Mouse (Mus musculus) hindbrain, embryonic 13.5 days (tissue): ENCODE data around the gene Rsbn1l. TPM values are rescaled to one million over a fixed set of nuclear protein-coding genes. Genes with fewer than 3 reads are reported as not detected.

Source experiments
- ATAC-seq: fragments of 200-750 bp; cut with Nextera tagmentation; 2 replicates; pipeline ENCODE4 v1.8.0; 2017; ENCODE audit warnings: moderate TSS enrichment; ENCODE audit not compliant: low FRiP score
- H3K27ac ChIP-seq: fragments of 300-500 bp; sonication (generic); 2 replicates; pipeline ENCODE4 v1.5.1; 2015; ENCODE audit warnings: inconsistent platforms, mild to moderate bottlenecking, moderate library complexity
- H3K27me3 ChIP-seq: fragments of 300-500 bp; sonication (generic); 2 replicates; pipeline ENCODE4 v1.6.1; 2015; ENCODE audit warnings: mild to moderate bottlenecking, inconsistent platforms
- H3K36me3 ChIP-seq: fragments of 300-500 bp; sonication (generic); 2 replicates; pipeline ENCODE4 v1.6.1; 2015; ENCODE audit warnings: mild to moderate bottlenecking, inconsistent platforms
- H3K4me1 ChIP-seq: fragments of 300-500 bp; sonication (generic); replicated peaks from 2 replicates; pipeline ENCODE4 v1.6.1; 2015; ENCODE audit warnings: inconsistent platforms
- H3K4me2 ChIP-seq: fragments of 300-500 bp; sonication (generic); 2 replicates; pipeline ENCODE4 v1.6.1; 2015; ENCODE audit warnings: inconsistent platforms, mild to moderate bottlenecking, moderate library complexity
- H3K4me3 ChIP-seq: fragments of 300-500 bp; sonication (generic); 2 replicates; pipeline ENCODE4 v1.5.1; 2015; ENCODE audit warnings: mild to moderate bottlenecking, inconsistent platforms
- H3K9ac ChIP-seq: fragments of 300-500 bp; sonication (generic); 2 replicates; pipeline ENCODE4 v1.6.1; 2015; ENCODE audit warnings: mild to moderate bottlenecking, inconsistent platforms
- H3K9me3 ChIP-seq: fragments of 300-500 bp; sonication (generic); 2 replicates; pipeline ENCODE4 v1.6.1; 2016; ENCODE audit warnings: inconsistent platforms
- WGBS: fragments of 180-500 bp; shearing (Covaris S2); methylation state at CpG from one replicate; pipeline ENCODE4 v1.1.7; 2015; 5-methylcytosine and 5-hydroxymethylcytosine counted together
- polyA plus RNA-seq: library from polyadenylated mRNA; unstranded; fragments of >200 nt; fragmentation: Nextera tagmentation; extraction: Ambion mirVana; gene quantifications from 2 replicates; pipeline ENCODE4 v1.2.1, GENCODE M21; 2015

The Rsbn1l gene
- 4.8 and 5.3 TPM in 2 replicates for polyA plus RNA-seq

DNA sequence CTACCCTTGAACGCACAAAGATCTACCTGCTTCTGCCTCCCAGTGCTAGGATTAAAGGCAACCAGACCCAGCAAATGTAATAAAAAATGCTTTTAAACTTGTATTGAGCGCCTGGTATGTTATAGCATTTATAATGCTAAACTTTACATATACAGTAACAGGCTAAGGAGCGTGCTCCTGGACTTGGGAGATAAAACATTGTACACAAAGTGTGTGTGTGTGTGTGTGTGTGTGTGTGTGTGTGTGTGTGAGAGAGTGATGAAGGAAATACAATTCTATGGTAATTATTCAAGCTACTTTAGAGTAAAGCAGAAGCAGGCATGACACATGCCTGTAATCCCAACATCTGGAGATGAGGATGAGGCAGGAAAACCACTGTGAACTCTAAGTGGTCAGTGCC, at the start of gene Rsbn1l:
Gene Rsbn1l, minus strand, starts transcription at position 101 of the 400 bp plus-strand sequence.
- no peaks in the 10 kb centered on the region for H3K27me3 ChIP-seq
- H3K9ac ChIP-seq: no peak within 1 kb of the TSS
- H3K36me3 ChIP-seq: peaks cover 6% of the 10 kb centered on the region
- H3K9me3 ChIP-seq: peaks cover 4% of the 10 kb centered on the region; the same call in 1 of the 2 replicates
- H3K4me1 ChIP-seq: peaks cover 6% of the 10 kb centered on the region
- WGBS: 96% methylated on average over 3 of the region's 3 CpGs
- no peak within 1 kb of the TSS for H3K4me3 ChIP-seq
- H3K27ac ChIP-seq: no peak within 1 kb of the TSS
- ATAC-seq: no peak
- H3K4me2 ChIP-seq: no peak within 1 kb of the TSS

DNA sequence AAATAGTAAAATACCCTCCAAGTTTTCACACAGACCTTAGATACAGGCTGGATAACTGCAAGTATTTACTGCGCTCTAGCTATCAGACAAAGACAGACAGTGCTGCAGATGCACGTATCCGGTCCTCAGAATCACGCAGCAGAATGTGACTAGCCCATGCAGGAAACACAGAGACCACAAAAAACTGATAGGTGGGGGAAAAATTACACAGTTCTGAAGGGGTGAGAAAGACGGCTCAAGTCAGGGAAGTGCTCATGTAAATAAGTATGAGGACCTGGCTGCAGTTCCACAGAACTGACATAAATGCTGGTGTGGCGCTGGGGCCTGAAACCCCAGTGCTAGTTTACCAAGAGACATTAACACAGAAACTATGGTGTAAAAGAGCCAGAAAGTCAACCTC, 46.5 kb upstream of the Rsbn1l start:
- Histone ChIP-seq H3K9me3 (0 out of 2 replicates have a peak, but pooled peaks cover 5% of the 10 kb centered on the region), H3K36me3 (peaks cover 75% of the 10 kb centered on the region), H3K4me1 (no peaks in the 10 kb centered on the region), H3K9ac (no peak overlapping the region), H3K27ac (no peak overlapping the region), H3K4me2 (no peak overlapping the region), H3K4me3 (no peak overlapping the region), H3K27me3 (no peaks in the 10 kb centered on the region)
- ATAC-seq: no peak
- whole genome bisulfite sequencing: 92% methylated on average over 6 of the region's 6 CpGs

DNA sequence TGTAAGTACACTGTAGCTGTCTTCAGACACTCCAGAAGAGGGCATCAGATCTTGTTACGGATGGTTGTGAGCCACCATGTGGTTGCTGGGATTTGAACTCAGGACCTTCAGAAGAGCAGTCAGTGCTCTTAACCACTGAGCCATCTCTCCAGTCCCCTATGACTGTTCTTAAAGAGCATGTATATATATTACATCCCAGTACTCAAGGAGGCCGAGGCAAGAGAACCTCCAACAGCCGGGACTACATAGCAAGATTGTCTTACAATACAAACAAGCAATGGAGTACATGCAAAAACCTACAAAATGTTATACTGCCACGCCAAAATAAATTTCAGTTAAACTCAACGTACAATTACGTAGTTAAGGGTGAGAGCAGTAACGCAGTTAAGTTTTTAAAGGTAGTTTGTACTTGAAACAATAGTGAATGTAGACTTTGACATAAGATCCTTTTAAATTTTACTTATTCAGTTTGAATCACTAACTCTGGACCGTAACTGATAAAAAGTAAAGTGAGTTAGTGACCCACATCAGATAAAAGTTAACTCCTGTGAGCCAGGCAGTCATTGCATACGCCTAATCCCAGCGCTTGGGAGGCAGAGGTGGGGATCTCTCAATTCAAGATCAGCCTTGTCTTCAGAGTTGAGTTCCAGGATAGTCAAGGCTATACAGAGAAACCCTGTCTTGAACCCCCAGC, 45.6 kb upstream of the Rsbn1l start:
- Histone ChIP-seq H3K36me3 (peaks cover 77% of the 10 kb centered on the region), H3K4me1 (no peaks in the 10 kb centered on the region), H3K4me2 (no peak overlapping the region), H3K9ac (no peak overlapping the region), H3K4me3 (no peak overlapping the region), H3K27me3 (no peaks in the 10 kb centered on the region), H3K27ac (no peak overlapping the region), H3K9me3 (0 out of 2 replicates have a peak, but pooled peaks cover 5% of the 10 kb centered on the region)
- ATAC-seq: no peak
- 97% methylated on average over 10 of the region's 10 CpGs for WGBS

DNA sequence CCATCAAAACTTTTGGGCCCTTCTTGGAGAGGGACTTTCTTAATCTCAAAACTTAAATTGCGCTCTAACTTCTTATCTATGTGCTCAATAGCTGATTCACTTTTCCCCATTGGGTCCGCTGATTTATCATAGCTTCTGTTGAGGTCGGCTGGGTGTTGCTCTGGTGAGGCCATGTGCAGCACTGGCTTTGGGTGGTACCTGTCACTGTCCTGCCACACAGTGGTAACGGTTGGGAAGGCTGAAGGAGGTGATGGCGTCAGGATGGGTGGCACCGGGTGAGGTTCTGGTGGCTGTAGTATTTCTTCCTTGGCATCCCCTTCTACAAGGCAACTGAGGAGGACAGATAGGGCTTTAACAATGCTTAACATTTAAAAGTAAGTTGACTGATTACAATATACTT, 42.2 kb upstream of the Rsbn1l start:
- WGBS: 91% methylated on average over 6 of the region's 6 CpGs
- ATAC-seq: no peak
- no peaks in the 10 kb centered on the region for H3K27me3 ChIP-seq

DNA sequence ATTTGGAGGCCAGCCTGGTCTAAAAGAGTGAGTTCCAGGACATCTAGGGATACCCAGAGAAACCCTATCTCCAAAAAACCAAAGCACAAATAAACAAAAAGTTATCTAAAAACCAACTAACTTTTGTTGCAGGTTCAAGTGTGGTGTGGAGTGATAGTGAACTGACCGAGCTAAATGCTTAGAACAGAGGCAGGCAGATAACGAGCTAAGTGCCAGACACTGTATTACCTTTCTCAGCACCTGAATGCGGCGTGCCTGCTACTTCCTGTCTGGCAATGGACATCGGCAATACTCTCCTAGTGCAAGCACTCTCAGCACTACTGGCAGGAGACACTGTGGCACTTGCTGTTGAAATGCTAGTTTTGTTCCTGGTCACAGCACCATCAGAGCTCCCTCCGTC, 41.4 kb upstream of the Rsbn1l start:
- ATAC-seq: no peak
- Histone ChIP-seq H3K27me3 (no peaks in the 10 kb centered on the region), H3K27ac (no peak overlapping the region), H3K9ac (no peak overlapping the region), H3K4me2 (no peak overlapping the region), H3K36me3 (peaks cover 89% of the 10 kb centered on the region), H3K4me3 (no peak overlapping the region), H3K9me3 (0 out of 2 replicates have a peak, but pooled peaks cover 5% of the 10 kb centered on the region), H3K4me1 (no peaks in the 10 kb centered on the region)
- 96% methylated on average over 6 of the region's 6 CpGs for WGBS

More for the DNA sequence above, 42.2 kb upstream of the Rsbn1l start:
- no peak overlapping the region for H3K27ac ChIP-seq
- 0 out of 2 replicates have a peak, but pooled peaks cover 5% of the 10 kb centered on the region for H3K9me3 ChIP-seq
- peaks cover 94% of the 10 kb centered on the region for H3K36me3 ChIP-seq
- no peak overlapping the region for H3K9ac ChIP-seq
- H3K4me1 ChIP-seq: no peaks in the 10 kb centered on the region
- no peak overlapping the region for H3K4me2 ChIP-seq
- H3K4me3 ChIP-seq: no peak overlapping the region

DNA sequence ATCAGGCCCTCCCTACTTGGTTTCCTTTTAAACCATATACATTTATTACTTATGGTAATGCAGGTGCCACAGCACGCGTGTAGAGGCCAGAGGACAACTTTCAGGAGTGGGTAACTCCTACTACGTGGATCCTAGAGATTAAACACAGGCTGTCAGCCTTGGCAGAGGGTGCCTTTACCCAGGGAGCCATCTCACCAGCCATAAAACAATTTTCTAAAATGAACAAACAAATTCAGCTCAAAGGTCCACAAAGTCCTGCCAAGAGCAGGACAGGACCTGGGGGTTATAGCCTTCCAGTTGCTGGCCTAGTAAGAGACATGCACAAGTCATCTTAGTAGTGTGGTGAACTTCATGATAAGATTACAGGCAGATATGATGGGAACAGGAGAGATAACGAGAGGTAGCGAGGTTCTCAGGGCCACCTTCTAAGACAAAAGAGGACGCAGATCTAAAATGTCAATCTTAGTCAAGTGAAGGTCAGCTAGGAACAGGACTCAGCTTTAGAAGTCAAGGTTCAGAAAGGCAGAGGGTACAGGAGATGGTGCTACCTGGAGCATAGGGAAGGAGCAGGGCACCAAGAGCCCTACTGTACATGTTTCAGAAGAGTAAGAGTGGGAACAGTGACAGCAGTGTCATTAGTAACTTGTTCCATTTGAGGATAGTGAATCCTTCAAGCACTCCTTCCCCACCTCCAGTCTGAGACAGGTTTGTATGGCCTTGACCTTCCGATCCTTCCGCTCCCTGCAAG, 34.0 kb upstream of the Rsbn1l start:
- H3K36me3 ChIP-seq: peaks cover 75% of the 10 kb centered on the region

DNA sequence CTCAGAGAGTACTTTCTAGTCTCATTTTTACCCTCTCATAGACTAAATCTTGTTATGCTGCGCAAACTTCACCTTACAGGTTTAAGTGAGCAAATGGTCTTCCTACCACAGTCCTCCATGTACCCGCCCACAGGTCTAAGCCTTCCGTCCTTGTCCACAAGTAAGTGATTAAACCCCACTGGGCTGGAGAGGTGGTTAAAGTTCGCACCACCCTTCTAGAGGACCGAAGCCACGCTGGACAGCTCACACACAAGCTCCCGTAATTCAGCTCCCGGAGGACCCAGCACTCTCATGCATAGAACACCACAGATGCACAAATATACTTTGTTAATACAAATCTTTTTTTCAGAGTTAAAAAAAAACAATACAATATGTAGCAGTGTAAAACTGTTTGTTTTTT, 30.1 kb upstream of the Rsbn1l start:
- no peaks in the 10 kb centered on the region for H3K27me3 ChIP-seq
- no peak overlapping the region for H3K27ac ChIP-seq
- peaks cover 60% of the 10 kb centered on the region for H3K36me3 ChIP-seq
- 95% methylated on average over 8 of the region's 8 CpGs for WGBS
- no peak overlapping the region for H3K4me3 ChIP-seq
- ATAC-seq: no peak
- no peak overlapping the region for H3K4me2 ChIP-seq
- H3K9ac ChIP-seq: no peak overlapping the region
- no peaks in the 10 kb centered on the region for H3K9me3 ChIP-seq
- no peaks in the 10 kb centered on the region for H3K4me1 ChIP-seq

More for the DNA sequence above, 34.0 kb upstream of the Rsbn1l start:
- Histone ChIP-seq H3K4me3 (no peak overlapping the region), H3K27ac (no peak overlapping the region), H3K4me2 (no peak overlapping the region), H3K4me1 (no peaks in the 10 kb centered on the region), H3K9me3 (no peaks in the 10 kb centered on the region), H3K9ac (no peak overlapping the region), H3K27me3 (no peaks in the 10 kb centered on the region)
- ATAC-seq: no peak
- 95% methylated on average over 8 of the region's 8 CpGs for WGBS

DNA sequence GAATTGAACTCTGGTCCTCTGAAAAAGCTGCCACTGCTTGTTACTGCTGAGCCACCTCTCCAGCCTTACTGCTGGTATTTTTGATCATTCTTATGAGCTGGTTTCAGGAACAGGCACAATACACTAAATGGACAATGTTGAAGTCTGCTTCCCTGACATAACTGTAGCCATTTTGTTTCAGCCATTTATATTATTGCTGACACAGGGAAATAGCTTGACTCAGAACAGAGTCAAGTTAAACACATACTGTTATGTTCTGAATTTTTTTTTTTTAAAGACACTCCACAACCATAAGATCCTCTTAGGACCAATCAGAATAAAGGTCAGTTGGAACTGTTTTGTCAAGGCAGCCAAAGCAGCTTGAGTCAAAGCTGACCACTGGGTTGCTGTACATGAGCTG, 27.3 kb upstream of the Rsbn1l start:
- no peak overlapping the region for H3K4me3 ChIP-seq
- H3K27me3 ChIP-seq: no peaks in the 10 kb centered on the region
- H3K4me1 ChIP-seq: no peaks in the 10 kb centered on the region
- no peaks in the 10 kb centered on the region for H3K9me3 ChIP-seq
- H3K9ac ChIP-seq: no peak overlapping the region
- no peak for ATAC-seq
- H3K36me3 ChIP-seq: peaks cover 34% of the 10 kb centered on the region
- H3K27ac ChIP-seq: no peak overlapping the region
- no peak overlapping the region for H3K4me2 ChIP-seq

DNA sequence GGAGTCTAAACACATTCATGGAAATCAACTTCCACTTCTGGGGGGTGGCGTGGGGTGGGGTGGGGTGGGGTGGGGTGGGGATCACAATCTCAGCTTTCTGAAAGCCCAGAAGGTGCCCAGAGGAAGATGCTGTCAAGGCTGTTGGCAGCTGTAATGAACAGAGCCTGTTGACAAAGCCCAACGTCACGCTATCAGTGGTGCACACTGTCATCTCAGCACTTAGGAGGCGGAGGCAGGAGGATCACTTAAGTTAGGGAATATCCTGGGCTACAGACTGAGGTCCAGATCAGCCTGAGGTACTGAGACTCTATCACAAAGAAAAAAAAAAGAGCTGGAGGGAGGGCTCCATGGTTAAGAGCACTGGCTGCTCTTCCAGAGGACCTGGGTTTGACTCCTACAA, 18.5 kb upstream of the Rsbn1l start:
- 89% methylated on average over 4 of the region's 4 CpGs for WGBS
- no peak for ATAC-seq
- Histone ChIP-seq H3K4me2 (no peak overlapping the region), H3K27me3 (no peaks in the 10 kb centered on the region), H3K27ac (no peak overlapping the region), H3K36me3 (no peaks in the 10 kb centered on the region), H3K9ac (no peak overlapping the region), H3K4me3 (no peak overlapping the region), H3K4me1 (no peaks in the 10 kb centered on the region), H3K9me3 (no peaks in the 10 kb centered on the region)

DNA sequence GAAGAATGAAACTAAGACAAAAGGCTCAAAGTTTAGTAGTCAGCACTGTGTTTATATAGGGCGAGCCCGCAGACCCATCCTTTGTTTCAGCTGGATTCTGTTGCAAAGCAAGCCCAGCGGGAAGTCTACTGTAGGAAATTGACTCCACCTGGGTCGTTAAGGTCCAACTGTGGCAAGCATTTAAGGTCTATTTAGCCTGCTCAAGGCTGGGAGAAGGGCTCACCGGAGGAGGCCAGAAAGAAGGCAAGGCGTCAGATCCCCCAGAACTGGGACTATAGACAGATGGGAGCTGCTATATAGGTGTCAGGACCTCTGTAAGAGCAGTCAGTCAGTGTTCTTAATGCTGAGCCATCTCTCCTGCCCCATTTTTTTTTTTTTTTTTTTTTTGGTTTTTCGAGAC, 17.8 kb upstream of the Rsbn1l start:
- no peaks in the 10 kb centered on the region for H3K27me3 ChIP-seq
- H3K9me3 ChIP-seq: no peaks in the 10 kb centered on the region
- no peak for ATAC-seq
- H3K9ac ChIP-seq: no peak overlapping the region
- H3K4me2 ChIP-seq: no peak overlapping the region
- H3K27ac ChIP-seq: no peak overlapping the region
- no peaks in the 10 kb centered on the region for H3K36me3 ChIP-seq
- no peak overlapping the region for H3K4me3 ChIP-seq
- WGBS: 14% methylated on average over 7 of the region's 7 CpGs
- no peaks in the 10 kb centered on the region for H3K4me1 ChIP-seq

DNA sequence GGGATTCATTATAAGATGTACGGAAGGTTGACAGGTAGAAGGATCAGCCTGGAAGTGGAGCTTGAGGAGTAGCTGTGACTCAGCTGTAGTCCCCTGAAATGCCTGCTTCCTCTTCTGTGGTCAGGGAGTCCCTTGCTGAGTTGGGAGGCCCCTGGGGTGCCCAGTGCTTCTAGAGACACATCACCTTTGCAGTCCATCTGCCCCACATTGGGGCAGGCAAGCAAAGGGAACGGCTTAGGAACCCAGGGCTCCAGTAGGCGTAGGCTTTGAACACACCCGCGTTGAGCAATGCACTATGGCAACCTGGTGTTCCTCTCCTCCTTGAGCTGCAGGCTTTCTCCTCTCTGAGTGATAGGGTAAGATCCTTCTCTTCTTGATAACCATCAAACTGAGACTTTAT, 16.9 kb upstream of the Rsbn1l start:
- H3K36me3 ChIP-seq: no peaks in the 10 kb centered on the region
- no peak overlapping the region for H3K4me2 ChIP-seq
- no peak for ATAC-seq
- H3K4me3 ChIP-seq: no peak overlapping the region
- no peaks in the 10 kb centered on the region for H3K27me3 ChIP-seq
- H3K27ac ChIP-seq: no peak overlapping the region
- H3K9ac ChIP-seq: no peak overlapping the region
- WGBS: 50% methylated on average over 5 of the region's 5 CpGs
- H3K9me3 ChIP-seq: no peaks in the 10 kb centered on the region
- no peaks in the 10 kb centered on the region; the same call in 1 of the 2 replicates for H3K4me1 ChIP-seq

DNA sequence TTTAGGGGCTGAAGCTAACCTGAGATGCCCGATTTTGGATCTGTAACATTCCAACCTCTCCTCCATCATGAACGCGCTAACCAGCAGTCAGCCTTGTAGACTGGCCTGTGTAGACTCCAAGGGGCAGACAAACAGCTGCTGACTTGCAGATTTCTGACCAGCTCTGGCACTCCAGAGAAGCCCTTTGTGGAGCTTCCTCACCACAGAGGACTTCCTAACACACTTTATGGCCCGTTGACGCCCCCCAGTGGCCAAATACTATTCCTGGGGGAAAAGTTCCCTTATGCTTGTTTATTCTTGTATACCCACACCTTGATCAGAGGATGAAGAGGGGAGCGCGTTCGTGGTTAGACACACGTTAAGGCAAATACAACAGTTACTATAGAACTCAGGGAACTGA, 12.8 kb upstream of the Rsbn1l start:
- Histone ChIP-seq H3K4me3 (no peak overlapping the region), H3K9ac (no peak overlapping the region), H3K9me3 (no peaks in the 10 kb centered on the region), H3K36me3 (no peaks in the 10 kb centered on the region), H3K4me1 (no peaks in the 10 kb centered on the region; the same call in 1 of the 2 replicates), H3K4me2 (no peak overlapping the region), H3K27ac (no peak overlapping the region), H3K27me3 (no peaks in the 10 kb centered on the region)
- WGBS: 66% methylated on average over 9 of the region's 9 CpGs
- ATAC-seq: no peak
